Mouse (Mus musculus): ENCODE measurements around the gene Slc38a4.

Gene Slc38a4

DNA sequence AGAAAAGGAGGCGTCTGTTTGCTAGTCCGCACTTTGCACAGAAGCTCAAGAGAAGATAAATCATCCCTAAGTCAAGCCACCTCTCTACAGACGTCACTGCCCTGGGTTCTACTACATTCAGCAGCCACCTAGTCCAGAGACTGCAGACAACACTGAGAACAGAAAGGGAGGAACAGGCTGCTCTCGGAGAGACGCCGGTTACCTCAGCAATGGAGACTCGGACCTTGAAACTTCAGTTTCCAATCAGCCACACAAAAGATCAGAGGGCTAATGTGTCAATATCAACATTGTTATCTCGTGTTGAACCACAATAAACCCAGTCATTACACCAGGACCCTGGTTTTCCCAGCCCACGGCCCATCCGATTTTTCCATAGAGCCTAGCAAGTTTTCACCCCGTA, 36.4 kb downstream of the Slc38a4 start:
- no peak for DNase-seq (ENCODE audit: low spot score in 2 of 2)

GRCm38 (mm10) chr15:97017195-97017594, 38.6 kb downstream of the Slc38a4 start:
- no peak for DNase-seq (ENCODE audit: low spot score in 2 of 2)

GRCm38 (mm10) chr15:97015036-97015596, 40.6 kb downstream of the Slc38a4 start:
- DNase-seq (ENCODE audit: low spot score in 2 of 2): no peak

GRCm38 (mm10) chr15:97011599-97012372, 44.0 kb downstream of the Slc38a4 start:
- no peak for DNase-seq (ENCODE audit: low spot score in 2 of 2)

GRCm38 (mm10) chr15:97009271-97009670, 46.5 kb downstream of the Slc38a4 start:
- no peak for DNase-seq (ENCODE audit: low spot score in 2 of 2)

- DNase-seq (ENCODE audit: low spot score in 2 of 2): no peak
Observed at GRCm38 (mm10) chr15:97005631-97006234, 50.0 kb downstream of the Slc38a4 start.

DNA sequence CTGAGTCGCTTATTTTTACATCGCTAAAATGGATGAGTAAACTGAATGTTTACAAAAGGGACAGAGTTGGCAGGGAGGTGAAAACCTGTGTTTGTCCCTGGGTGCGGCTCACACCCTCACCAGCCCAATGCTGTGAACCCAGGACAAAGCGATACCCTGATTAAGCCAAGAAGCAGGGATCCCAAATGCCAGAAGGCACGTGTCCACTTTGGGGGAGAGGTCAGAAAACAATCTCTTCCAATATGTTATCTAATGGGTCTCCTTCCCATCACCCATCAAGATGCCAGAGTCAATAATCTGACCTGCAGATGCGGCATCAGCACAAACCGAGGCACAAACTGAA, 51.3 kb downstream of the Slc38a4 start:
- DNase-seq (ENCODE audit: low spot score in 2 of 2): no peak

- DNase-seq (ENCODE audit: low spot score in 2 of 2): no peak
Observed at GRCm38 (mm10) chr15:97003851-97004524, 51.8 kb downstream of the Slc38a4 start.

DNA sequence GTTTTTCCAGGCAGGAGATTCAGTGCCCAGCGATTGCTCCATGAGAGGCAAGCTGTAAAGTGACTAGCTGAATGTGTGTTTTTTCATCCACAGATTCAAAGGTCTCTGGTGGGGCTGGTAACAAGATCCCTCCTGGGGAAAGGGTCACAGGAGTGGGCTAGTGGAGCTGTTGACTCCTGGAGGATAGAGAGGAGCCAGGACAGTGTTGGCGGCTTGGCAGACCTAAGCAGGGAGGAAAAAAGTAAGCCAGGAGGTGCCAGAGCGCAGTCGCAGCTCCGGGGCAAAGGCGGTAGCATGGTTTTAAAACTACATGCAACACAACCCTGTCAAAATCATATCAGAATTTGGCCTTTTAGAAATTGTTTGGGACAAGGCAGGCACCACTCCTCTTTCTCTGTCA, 52.6 kb downstream of the Slc38a4 start:
- DNase-seq (ENCODE audit: low spot score in 2 of 2): no peak

DNA sequence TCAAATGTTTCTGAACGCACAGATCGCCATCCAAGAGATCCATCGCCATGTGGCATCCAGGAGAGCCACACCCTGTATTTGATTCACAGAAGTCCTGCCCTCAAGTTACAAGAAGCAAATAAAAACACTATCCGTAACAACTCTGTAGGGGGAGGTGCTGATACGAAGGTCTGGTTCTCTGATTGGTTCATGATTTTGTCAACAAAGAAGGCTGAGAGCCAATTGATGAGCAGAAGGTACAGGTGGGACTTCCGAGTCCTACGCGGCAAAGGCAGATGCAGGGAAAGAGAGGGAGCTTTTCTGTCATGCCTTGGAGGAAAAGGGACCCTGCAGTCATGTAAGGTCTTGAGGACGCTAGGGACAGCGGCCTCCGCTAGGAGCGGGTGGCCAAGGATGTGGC, 53.0 kb downstream of the Slc38a4 start:
- DNase-seq (ENCODE audit: low spot score in 2 of 2): no peak

DNA sequence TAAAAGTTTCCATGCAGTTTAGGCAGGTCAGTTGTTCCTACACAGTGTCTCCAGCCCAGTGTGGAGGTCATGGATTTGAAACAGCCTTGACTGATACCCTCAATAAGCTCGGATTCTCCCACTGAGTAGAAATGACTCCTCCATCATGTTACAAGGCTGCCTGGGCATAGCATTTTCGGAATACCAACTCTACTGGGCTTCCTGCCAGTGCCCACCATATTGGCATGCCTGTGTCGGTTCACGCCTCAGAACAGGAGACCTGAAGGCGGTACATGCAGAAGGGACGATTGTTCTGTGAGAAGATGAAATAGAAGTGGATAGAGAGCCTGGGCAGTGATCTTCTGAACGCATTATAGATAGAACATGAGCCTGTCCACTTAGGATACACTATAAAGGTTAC, 53.9 kb downstream of the Slc38a4 start:
- no peak for DNase-seq (ENCODE audit: low spot score in 2 of 2)

DNA sequence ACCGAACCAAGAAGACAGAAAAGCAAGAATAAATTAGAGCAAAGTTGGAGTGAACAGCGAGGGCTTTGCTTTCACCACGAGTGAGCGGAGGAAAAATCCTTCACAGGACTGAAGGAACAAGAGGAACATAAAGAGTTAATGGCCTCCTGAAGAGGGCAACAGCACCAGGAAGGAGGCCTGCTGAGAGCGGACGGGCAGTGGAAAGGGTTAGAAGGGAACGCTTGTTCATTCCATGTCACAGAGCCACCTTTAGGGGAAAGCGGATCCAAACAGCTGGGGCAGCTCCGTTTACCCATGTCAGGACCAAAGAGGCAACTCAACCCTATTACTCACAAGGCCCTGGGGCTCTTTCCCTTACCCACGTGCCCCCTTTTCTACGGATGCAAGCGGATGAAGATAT, 54.3 kb downstream of the Slc38a4 start:
- DNase-seq (ENCODE audit: low spot score in 2 of 2): no peak

GRCm38 (mm10) chr15:97000319-97001251, 55.2 kb downstream of the Slc38a4 start:
- no peak for DNase-seq (ENCODE audit: low spot score in 2 of 2)

DNA sequence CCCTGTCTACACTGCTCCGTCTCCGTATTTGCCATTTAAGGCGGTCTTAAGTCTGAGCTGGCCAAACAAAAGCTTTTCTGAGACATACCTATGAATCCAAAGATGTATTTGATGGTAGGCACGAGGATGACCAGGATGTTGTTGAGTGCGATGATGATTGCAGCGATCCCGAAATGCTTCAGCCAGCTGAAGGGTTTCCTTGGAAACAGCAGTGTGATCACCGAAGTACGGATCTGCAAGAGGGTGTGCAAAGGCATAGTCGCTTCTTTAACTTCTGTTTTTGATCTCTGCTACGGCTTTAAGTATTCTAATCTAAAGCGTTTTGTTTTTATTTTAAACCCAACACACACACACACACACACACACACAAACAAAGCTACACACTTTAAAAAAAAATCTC, 56.4 kb downstream of the Slc38a4 start:
- DNase-seq (ENCODE audit: low spot score in 2 of 2): no peak

- DNase-seq (ENCODE audit: low spot score in 2 of 2): no peak
Observed at GRCm38 (mm10) chr15:96985618-96986017, 70.1 kb downstream of the Slc38a4 start.

DNA sequence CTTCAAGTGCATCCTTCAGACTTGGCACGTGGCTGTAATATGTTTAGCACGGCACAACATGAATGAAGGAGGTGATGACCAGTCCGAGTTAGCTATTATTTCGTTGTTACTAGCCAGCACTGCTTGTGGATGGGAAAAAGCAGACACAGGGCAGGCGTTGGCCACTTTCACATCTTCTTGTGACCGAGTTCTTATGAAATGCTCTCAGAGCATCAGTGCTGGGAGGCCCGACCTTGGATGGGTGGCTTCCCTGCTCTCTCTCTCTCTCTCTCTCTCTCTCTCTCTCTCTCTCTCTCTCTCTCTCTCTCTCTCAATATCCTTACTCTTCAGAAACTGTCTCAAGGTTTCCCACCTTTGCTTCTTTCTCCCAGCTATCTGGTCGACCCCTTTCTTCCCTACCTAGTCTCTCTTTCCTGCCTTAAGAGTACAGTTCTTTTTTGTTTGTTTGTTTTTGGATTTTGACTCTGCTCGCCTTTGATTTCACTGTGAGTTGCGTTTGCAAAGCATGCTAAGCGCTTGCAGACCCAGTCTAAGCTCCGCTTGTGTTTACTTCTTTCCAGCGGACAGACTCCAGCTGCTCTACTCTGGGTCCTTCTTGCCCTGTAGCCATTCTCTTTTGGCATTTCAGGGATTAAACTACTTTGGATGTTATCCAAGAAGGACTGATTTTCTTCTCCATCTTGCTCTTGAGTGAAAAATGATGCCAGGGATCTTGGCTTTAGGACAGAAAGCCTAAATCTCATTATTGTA, 72.0 kb downstream of the Slc38a4 start:
- DNase-seq (ENCODE audit: low spot score in 2 of 2): no peak

- DNase-seq (ENCODE audit: low spot score in 2 of 2): no peak
Observed at GRCm38 (mm10) chr15:96975125-96975524, 80.6 kb downstream of the Slc38a4 start.

GRCm38 (mm10) chr15:96974131-96974530, 81.6 kb downstream of the Slc38a4 start:
- no peak for DNase-seq (ENCODE audit: low spot score in 2 of 2)

GRCm38 (mm10) chr15:96973370-96973769, 82.4 kb downstream of the Slc38a4 start:
- no peak for DNase-seq (ENCODE audit: low spot score in 2 of 2)

DNA sequence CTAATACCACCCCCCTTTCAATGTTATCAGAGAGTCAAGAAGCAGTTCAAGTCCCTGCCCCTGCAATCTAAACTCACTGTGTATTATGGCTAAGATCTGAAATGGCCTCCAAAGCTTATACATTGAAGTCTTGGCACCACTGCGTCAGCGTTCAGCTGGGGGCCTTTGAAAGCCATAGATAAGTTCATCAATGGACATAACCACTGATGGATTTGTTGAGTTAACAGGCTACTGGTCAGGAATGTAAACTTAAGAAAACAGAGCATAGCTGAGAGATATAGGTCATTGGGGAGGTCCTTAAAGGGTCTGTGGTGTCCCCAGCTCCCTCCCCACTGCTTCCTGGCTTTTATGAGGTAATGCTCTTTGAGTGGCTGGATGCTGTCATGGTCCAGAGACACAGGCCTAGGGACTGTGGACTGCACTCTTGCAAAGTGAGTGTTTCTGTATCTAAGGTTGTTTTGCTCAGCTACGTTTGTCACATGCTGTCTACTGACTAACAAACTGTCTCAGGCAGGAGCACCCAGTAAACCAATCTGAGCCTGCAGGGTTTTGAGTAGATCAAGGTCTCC, 83.0 kb downstream of the Slc38a4 start:
- no peak for DNase-seq (ENCODE audit: low spot score in 2 of 2)

- DNase-seq (ENCODE audit: low spot score in 2 of 2): no peak
Observed at GRCm38 (mm10) chr15:96971906-96972305, 83.8 kb downstream of the Slc38a4 start.

Data from urinary bladder, adult 18-20 months (tissue).